ENCODE assay signal across 8 mouse cellular contexts in the genomic region with DNA sequence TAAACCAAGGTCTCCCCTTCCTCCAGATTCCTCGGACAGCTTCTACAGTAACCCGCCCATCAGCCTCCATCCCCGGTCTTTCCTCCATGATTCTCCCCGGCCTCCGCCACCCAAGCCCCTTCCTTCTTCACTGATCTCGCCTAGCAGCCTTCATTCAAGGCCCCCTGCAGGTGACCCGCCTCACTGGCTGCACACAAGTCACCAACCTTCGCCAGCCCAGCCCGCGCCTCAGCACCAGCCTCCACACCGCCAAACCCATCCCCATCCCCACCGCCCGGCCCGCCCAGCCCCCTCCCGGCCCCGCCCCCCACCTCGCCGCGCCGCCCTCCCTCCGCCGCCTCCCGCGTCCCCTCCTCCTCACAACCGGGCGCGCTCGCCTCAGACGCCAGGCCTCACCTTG. TPM values are rescaled to one million over a fixed set of nuclear protein-coding genes. Genes with fewer than 3 reads are reported as not detected.
DNase-seq lines count a peak whose midpoint lies in the region; ATAC-seq and TF ChIP-seq lines count a peak whose summit lies in the region.

No protein-coding gene starts in this region.

- H3K27me3 ChIP-seq in heart, embryonic 13.5 days (replicated peaks) = no peaks in the 10 kb centered on the region
- no peaks in the 10 kb centered on the region for H3K27me3 ChIP-seq in G1E (ENCODE audit: insufficient read depth, low read length)
- no peaks in the 10 kb centered on the region for H3K27me3 ChIP-seq in hindbrain, embryonic 10.5 days (ENCODE audit: insufficient read depth, poor library complexity, severe bottlenecking)
- no peaks in the 10 kb centered on the region for H3K27me3 ChIP-seq in limb, embryonic 15.5 days
- H3K27me3 ChIP-seq in midbrain, embryonic 14.5 days (ENCODE audit: control insufficient read depth, insufficient read depth, low read length) = no peaks in the 10 kb centered on the region

- H3K9me3 ChIP-seq in heart, embryonic 13.5 days = peaks cover 4% of the 10 kb centered on the region; the same call in 1 of the 2 replicates
- 0 out of 2 replicates have a peak, but pooled peaks cover 2% of the 10 kb centered on the region for H3K9me3 ChIP-seq in G1E (replicated peaks)
- H3K9me3 ChIP-seq in hindbrain, embryonic 10.5 days = 0 out of 2 replicates have a peak, but pooled peaks cover 3% of the 10 kb centered on the region
- no peaks in the 10 kb centered on the region for H3K9me3 ChIP-seq in limb, embryonic 15.5 days
- H3K9me3 ChIP-seq in midbrain, embryonic 14.5 days (ENCODE audit: control insufficient read depth, low read length) = no peaks in the 10 kb centered on the region

- H3K36me3 ChIP-seq in heart, embryonic 13.5 days = peaks cover 36% of the 10 kb centered on the region
- peaks cover 37% of the 10 kb centered on the region for H3K36me3 ChIP-seq in G1E (replicated peaks)
- peaks cover 34% of the 10 kb centered on the region for H3K36me3 ChIP-seq in hindbrain, embryonic 10.5 days
- H3K36me3 ChIP-seq in limb, embryonic 15.5 days = peaks cover 29% of the 10 kb centered on the region
- peaks cover 21% of the 10 kb centered on the region for H3K36me3 ChIP-seq in midbrain, embryonic 14.5 days (ENCODE audit: control insufficient read depth, insufficient read depth, low read length)

- H3K27ac ChIP-seq in heart, embryonic 13.5 days (replicated peaks) = peak overlapping the region; percentile 81
- H3K27ac ChIP-seq in hindbrain, embryonic 10.5 days = peak overlapping the region; percentile 99
- H3K27ac ChIP-seq in limb, embryonic 15.5 days = peak overlapping the region; percentile 91
- peak overlapping the region; percentile 95 for H3K27ac ChIP-seq in midbrain, embryonic 14.5 days (replicated peaks; ENCODE audit: low read depth, low read length)

- peak overlapping the region; percentile 83 for H3K9ac ChIP-seq in heart, embryonic 13.5 days
- H3K9ac ChIP-seq in limb, embryonic 15.5 days = peak overlapping the region; percentile 66
- peak overlapping the region; percentile 72 for H3K9ac ChIP-seq in midbrain, embryonic 14.5 days (replicated peaks; ENCODE audit: low read length)

- peaks cover 28% of the 10 kb centered on the region for H3K4me1 ChIP-seq in heart, embryonic 13.5 days
- peaks cover 38% of the 10 kb centered on the region for H3K4me1 ChIP-seq in G1E (ENCODE audit: insufficient read depth, low read depth, low read length)
- H3K4me1 ChIP-seq in hindbrain, embryonic 10.5 days (replicated peaks) = peaks cover 35% of the 10 kb centered on the region
- H3K4me1 ChIP-seq in limb, embryonic 15.5 days = peaks cover 22% of the 10 kb centered on the region
- peaks cover 28% of the 10 kb centered on the region for H3K4me1 ChIP-seq in midbrain, embryonic 14.5 days (ENCODE audit: control insufficient read depth, insufficient read depth, low read length)

- peak; percentile 72 for ATAC-seq in heart, embryonic 13.5 days (ENCODE audit: extremely low read depth, insufficient number of reproducible peaks, low FRiP score, low TSS enrichment)
- no peak for ATAC-seq in G1E (ENCODE audit: extremely low read depth, insufficient number of reproducible peaks, low FRiP score, poor library complexity, severe bottlenecking)
- peak; percentile 74 for ATAC-seq in limb, embryonic 15.5 days (ENCODE audit: insufficient number of reproducible peaks, low FRiP score, low TSS enrichment, low read depth)
- peak; percentile 85 for ATAC-seq in midbrain, embryonic 14.5 days (ENCODE audit: low FRiP score, low TSS enrichment)

- 1% methylated on average over 24 of the region's 29 CpGs for WGBS in heart, embryonic 13.5 days
- WGBS in hindbrain, embryonic 10.5 days = 2% methylated on average over 23 of the region's 29 CpGs
- 0% methylated on average over 13 of the region's 29 CpGs for WGBS in limb, embryonic 15.5 days
- 1% methylated on average over 26 of the region's 29 CpGs for WGBS in midbrain, embryonic 14.5 days

- DNase-seq in heart, adult 9 months (ENCODE audit: low spot score in 2 of 2) = no peak
- peak; percentile 90 for DNase-seq in G1E (ENCODE audit: low spot score)
- peak; percentile 59 to 73 for DNase-seq in cerebellum, postnatal 4 days (ENCODE audit: low spot score in 2 of 2)
- peak; percentile 87 for DNase-seq in hindbrain, embryonic 10.5 days (ENCODE audit: low spot score)
- DNase-seq in midbrain, embryonic 14.5 days = peak; percentile 84
- DNase-seq in thymus, postnatal 0 days (ENCODE audit: low spot score) = peak; percentile 81

- H3K4me2 ChIP-seq in heart, embryonic 13.5 days = peak overlapping the region; percentile 87
- H3K4me2 ChIP-seq in limb, embryonic 15.5 days = peak overlapping the region; percentile 72
- H3K4me2 ChIP-seq in midbrain, embryonic 14.5 days (ENCODE audit: low read length) = peak overlapping the region; percentile 77

- H3K4me3 ChIP-seq in heart, embryonic 13.5 days = peak overlapping the region; percentile 63
- peak overlapping the region; percentile 75 for H3K4me3 ChIP-seq in G1E (ENCODE audit: low read depth, low read length)
- H3K4me3 ChIP-seq in hindbrain, embryonic 10.5 days = peak overlapping the region; percentile 79
- H3K4me3 ChIP-seq in limb, embryonic 15.5 days = peak overlapping the region; percentile 70
- H3K4me3 ChIP-seq in midbrain, embryonic 14.5 days (replicated peaks; ENCODE audit: low read depth, low read length) = peak overlapping the region; percentile 58

- TF ChIP-seq CTCF in G1E (IDR thresholded peaks at IDR 0.05; ENCODE audit: low read depth, low read length) = no peak

RNA-seq across cellular contexts. Expression of a gene that starts 0.3 kb away (rescaled TPM):
- polyA plus RNA-seq in heart, embryonic 13.5 days (2015; fragmentation: Nextera tagmentation; extraction: Ambion mirVana) = 7.6 TPM in 2 replicates
- total RNA-seq in G1E (2014; fragmentation: Nextera tagmentation) (15.7 and 16.3 TPM in 2 replicates), G1E (2017) (16.4 and 20.2 TPM in 2 replicates)
- 51.8 and 68.1 TPM in 2 replicates for polyA plus RNA-seq in G1E (2012)
- polyA plus RNA-seq in hindbrain, embryonic 10.5 days (2016; fragmentation: Nextera tagmentation; extraction: Ambion mirVana) = 16.7 and 19.2 TPM in 2 replicates
- polyA plus RNA-seq in limb, embryonic 15.5 days (2015; fragmentation: Nextera tagmentation; extraction: Ambion mirVana) = 6.8 and 8.7 TPM in 2 replicates
- 19.9 and 26.0 TPM in 2 replicates for polyA plus RNA-seq in midbrain, embryonic 14.5 days (2014; fragmentation: Nextera tagmentation; extraction: Ambion mirVana)
- polyA plus RNA-seq in thymus, postnatal 0 days (2015; fragmentation: Nextera tagmentation; extraction: Ambion mirVana) = 14.7 and 18.1 TPM in 2 replicates

RNA-seq across cellular contexts. Expression of a gene that starts 21.6 kb away (rescaled TPM):
- polyA plus RNA-seq in heart, embryonic 13.5 days (2015; fragmentation: Nextera tagmentation; extraction: Ambion mirVana) = 0.06 and 0.12 TPM in 2 replicates
- total RNA-seq in G1E (2014; fragmentation: Nextera tagmentation) (not detected in 2 replicates), G1E (2017) (0.06 TPM in 1 of 2 replicates, not detected in the other)
- polyA plus RNA-seq in G1E (2012) = 0.05 and 0.06 TPM in 2 replicates
- 0.13 TPM in 1 of 2 replicates, not detected in the other for polyA plus RNA-seq in hindbrain, embryonic 10.5 days (2016; fragmentation: Nextera tagmentation; extraction: Ambion mirVana)
- 2.0 and 2.2 TPM in 2 replicates for polyA plus RNA-seq in limb, embryonic 15.5 days (2015; fragmentation: Nextera tagmentation; extraction: Ambion mirVana)
- 0.63 and 0.68 TPM in 2 replicates for polyA plus RNA-seq in midbrain, embryonic 14.5 days (2014; fragmentation: Nextera tagmentation; extraction: Ambion mirVana)
- polyA plus RNA-seq in thymus, postnatal 0 days (2015; fragmentation: Nextera tagmentation; extraction: Ambion mirVana) = 2.1 and 2.3 TPM in 2 replicates

RNA-seq across cellular contexts. Expression of a gene that starts 37.6 kb away (rescaled TPM):
- 5.7 and 5.8 TPM in 2 replicates for polyA plus RNA-seq in heart, embryonic 13.5 days (2015; fragmentation: Nextera tagmentation; extraction: Ambion mirVana)
- 12.0 and 14.3 TPM in 2 replicates for total RNA-seq in G1E (2014; fragmentation: Nextera tagmentation)
- 2.4 and 2.9 TPM in 2 replicates for total RNA-seq in G1E (2017)
- polyA plus RNA-seq in G1E (2012) = 41.4 and 44.5 TPM in 2 replicates
- 8.5 and 9.2 TPM in 2 replicates for polyA plus RNA-seq in hindbrain, embryonic 10.5 days (2016; fragmentation: Nextera tagmentation; extraction: Ambion mirVana)
- 8.0 and 8.5 TPM in 2 replicates for polyA plus RNA-seq in limb, embryonic 15.5 days (2015; fragmentation: Nextera tagmentation; extraction: Ambion mirVana)
- 11.2 and 12.2 TPM in 2 replicates for polyA plus RNA-seq in midbrain, embryonic 14.5 days (2014; fragmentation: Nextera tagmentation; extraction: Ambion mirVana)
- 5.4 and 6.1 TPM in 2 replicates for polyA plus RNA-seq in thymus, postnatal 0 days (2015; fragmentation: Nextera tagmentation; extraction: Ambion mirVana)

RNA-seq across cellular contexts. Expression of a gene that starts 39.3 kb away (rescaled TPM):
- 0.86 and 0.93 TPM in 2 replicates for polyA plus RNA-seq in heart, embryonic 13.5 days (2015; fragmentation: Nextera tagmentation; extraction: Ambion mirVana)
- total RNA-seq in G1E (2014; fragmentation: Nextera tagmentation) = 1.1 and 2.0 TPM in 2 replicates
- 1.3 and 1.6 TPM in 2 replicates for total RNA-seq in G1E (2017)
- 0.05 and 0.09 TPM in 2 replicates for polyA plus RNA-seq in G1E (2012)
- 1.5 and 1.8 TPM in 2 replicates for polyA plus RNA-seq in hindbrain, embryonic 10.5 days (2016; fragmentation: Nextera tagmentation; extraction: Ambion mirVana)
- polyA plus RNA-seq in limb, embryonic 15.5 days (2015; fragmentation: Nextera tagmentation; extraction: Ambion mirVana) = 1.0 and 1.4 TPM in 2 replicates
- polyA plus RNA-seq in midbrain, embryonic 14.5 days (2014; fragmentation: Nextera tagmentation; extraction: Ambion mirVana) = 1.5 and 2.4 TPM in 2 replicates
- 0.90 TPM in 2 replicates for polyA plus RNA-seq in thymus, postnatal 0 days (2015; fragmentation: Nextera tagmentation; extraction: Ambion mirVana)

RNA-seq across cellular contexts. Expression of a gene that starts 43.5 kb away (rescaled TPM):
- polyA plus RNA-seq in heart, embryonic 13.5 days (2015; fragmentation: Nextera tagmentation; extraction: Ambion mirVana) = 14.5 and 15.3 TPM in 2 replicates
- 7.9 and 9.6 TPM in 2 replicates for total RNA-seq in G1E (2014; fragmentation: Nextera tagmentation)
- total RNA-seq in G1E (2017) = 4.8 and 5.1 TPM in 2 replicates
- 21.3 and 25.5 TPM in 2 replicates for polyA plus RNA-seq in G1E (2012)
- polyA plus RNA-seq in hindbrain, embryonic 10.5 days (2016; fragmentation: Nextera tagmentation; extraction: Ambion mirVana) = 18.2 and 19.0 TPM in 2 replicates
- polyA plus RNA-seq in limb, embryonic 15.5 days (2015; fragmentation: Nextera tagmentation; extraction: Ambion mirVana) = 28.5 and 29.2 TPM in 2 replicates
- polyA plus RNA-seq in midbrain, embryonic 14.5 days (2014; fragmentation: Nextera tagmentation; extraction: Ambion mirVana) = 28.9 and 33.1 TPM in 2 replicates
- 18.9 and 20.1 TPM in 2 replicates for polyA plus RNA-seq in thymus, postnatal 0 days (2015; fragmentation: Nextera tagmentation; extraction: Ambion mirVana)

Comparison
In these comparisons a context has a peak if more than half of its experiments do, and no peak if none do; other contexts are left out.
1. DNase-seq: peak in G1E (single experiment), cerebellum, postnatal 4 days (2 of 2), hindbrain, embryonic 10.5 days (single experiment), midbrain, embryonic 14.5 days (single experiment) and thymus, postnatal 0 days (single experiment); none in heart, adult 9 months (0 of 2).
2. Peak in every context shown above with its lines, with median percentiles within 50 percentile points of each other: H3K27ac ChIP-seq, H3K4me2 ChIP-seq, H3K4me3 ChIP-seq and H3K9ac ChIP-seq.